Mouse (Mus musculus) kidney, embryonic 14.5 days (tissue): ENCODE measurements around the gene Xkr7. TPM values are rescaled to one million over a fixed set of nuclear protein-coding genes. Genes with fewer than 3 reads are reported as not detected.

ENCODE experiments used
- ATAC-seq: fragments of 200-750 bp; cut with Nextera tagmentation; 2 replicates; pipeline ENCODE4 v1.8.0; 2017; ENCODE audit warnings: moderate number of reproducible peaks, mild to moderate bottlenecking, moderate TSS enrichment, moderate library complexity; ENCODE audit not compliant: low FRiP score, low TSS enrichment
- H3K27ac ChIP-seq: fragments of 300-500 bp; sonication (generic); 2 replicates; pipeline ENCODE4 v1.5.1; 2014; ENCODE audit warnings: low read depth, mild to moderate bottlenecking, low read length, moderate library complexity, mixed read lengths
- H3K27me3 ChIP-seq: fragments of 300-500 bp; sonication (generic); 2 replicates; pipeline ENCODE4 v1.6.1; 2014; ENCODE audit warnings: mild to moderate bottlenecking, low read length; ENCODE audit not compliant: control insufficient read depth, insufficient read depth
- H3K36me3 ChIP-seq: fragments of 300-500 bp; sonication (generic); 2 replicates; pipeline ENCODE4 v1.6.1; 2014; ENCODE audit warnings: low read length, mixed read lengths; ENCODE audit not compliant: control insufficient read depth, insufficient read depth
- H3K4me1 ChIP-seq: fragments of 300-500 bp; sonication (generic); 2 replicates; pipeline ENCODE4 v1.6.1; 2014; ENCODE audit warnings: low read length, mixed read lengths; ENCODE audit not compliant: control insufficient read depth, insufficient read depth
- H3K4me2 ChIP-seq: fragments of 300-500 bp; sonication (generic); replicated peaks from 2 replicates; pipeline ENCODE4 v1.6.1; 2014; ENCODE audit warnings: low read depth, mild to moderate bottlenecking, low read length
- H3K4me3 ChIP-seq: fragments of 300-500 bp; sonication (generic); 2 replicates; pipeline ENCODE4 v1.5.1; 2014; ENCODE audit warnings: mild to moderate bottlenecking, low read length
- H3K9ac ChIP-seq: fragments of 300-500 bp; sonication (generic); 2 replicates; pipeline ENCODE4 v1.6.1; 2014; ENCODE audit warnings: low read depth, mild to moderate bottlenecking, low read length, moderate library complexity
- H3K9me3 ChIP-seq: fragments of 300-500 bp; sonication (generic); 2 replicates; pipeline ENCODE4 v1.6.1; 2016; ENCODE audit warnings: low read length; ENCODE audit not compliant: control insufficient read depth
- WGBS: fragments of 180-500 bp; shearing (Covaris S2); extraction: QIAGEN DNeasy Blood & Tissue Kit; methylation state at CpG from one replicate; pipeline ENCODE4 v1.1.7; 2014; 5-methylcytosine and 5-hydroxymethylcytosine counted together
- polyA plus RNA-seq: library from polyadenylated mRNA; unstranded; fragments of >200 nt; fragmentation: Nextera tagmentation; extraction: Ambion mirVana; gene quantifications from 2 replicates; pipeline ENCODE4 v1.2.1, GENCODE M21; 2014

Xkr7 gene
- polyA plus RNA-seq, 1 experiment from 2014 or later, result not detected

- no peaks in the 10 kb centered on the region for H3K4me1 ChIP-seq
- no peaks in the 10 kb centered on the region for H3K36me3 ChIP-seq
- no peak overlapping the region for H3K4me3 ChIP-seq
- no peak overlapping the region for H3K4me2 ChIP-seq
- H3K9me3 ChIP-seq, result no peaks in the 10 kb centered on the region
- WGBS, result 93% methylated on average over 10 of the region's 10 CpGs
- ATAC-seq, result no peak
- no peaks in the 10 kb centered on the region for H3K27me3 ChIP-seq
- H3K9ac ChIP-seq, result no peak overlapping the region
- no peak overlapping the region for H3K27ac ChIP-seq
Measured at GRCm38 (mm10) chr2:153087091-153087490, 55.4 kb downstream of the Xkr7 start.

- no peak for ATAC-seq
- 60% methylated on average over 2 of the region's 2 CpGs for WGBS
- Histone ChIP-seq H3K36me3 (no peaks in the 10 kb centered on the region), H3K4me3 (no peak overlapping the region), H3K27ac (no peak overlapping the region), H3K9ac (no peak overlapping the region), H3K4me1 (no peaks in the 10 kb centered on the region), H3K27me3 (no peaks in the 10 kb centered on the region), H3K4me2 (no peak overlapping the region), H3K9me3 (no peaks in the 10 kb centered on the region)
Measured at GRCm38 (mm10) chr2:153089316-153089715, 57.7 kb downstream of the Xkr7 start.

- 33% methylated on average over 10 of the region's 10 CpGs for WGBS
- H3K9me3 ChIP-seq, result no peaks in the 10 kb centered on the region
- no peaks in the 10 kb centered on the region for H3K4me1 ChIP-seq
- no peak overlapping the region for H3K27ac ChIP-seq
- no peak overlapping the region for H3K4me3 ChIP-seq
- H3K27me3 ChIP-seq, result no peaks in the 10 kb centered on the region
- H3K9ac ChIP-seq, result no peak overlapping the region
- ATAC-seq, result no peak
- H3K4me2 ChIP-seq, result no peak overlapping the region
- no peaks in the 10 kb centered on the region for H3K36me3 ChIP-seq
Measured at GRCm38 (mm10) chr2:153090551-153091165, 59.0 kb downstream of the Xkr7 start.

Other genes starting within 250 kb of the Xkr7 start
- 66.9 and 96.1 TPM in 2 replicates for gene Bcl2l1, start 200.1 kb upstream of the Xkr7 start, polyA plus RNA-seq
- gene Tpx2, start 183.9 kb upstream of the Xkr7 start, polyA plus RNA-seq, result 107 and 124 TPM in 2 replicates
- gene Mylk2, start 120.5 kb upstream of the Xkr7 start, polyA plus RNA-seq, result 0.13 TPM in 1 of 2 replicates, not detected in the other
- 4.4 and 4.8 TPM in 2 replicates for gene Foxs1, start 98.6 kb upstream of the Xkr7 start, polyA plus RNA-seq
- gene Dusp15, start 80.2 kb upstream of the Xkr7 start, polyA plus RNA-seq, result 2.3 and 2.5 TPM in 2 replicates
- gene Ttll9, start 69.4 kb upstream of the Xkr7 start, polyA plus RNA-seq, result 1.1 and 1.2 TPM in 2 replicates
- gene Pdrg1, start 16.4 kb upstream of the Xkr7 start, polyA plus RNA-seq, result 58.2 and 79.8 TPM in 2 replicates
- 4.2 and 4.4 TPM in 2 replicates for gene Ccm2l, start 34.1 kb downstream of the Xkr7 start, polyA plus RNA-seq
- 3.9 and 4.8 TPM in 2 replicates for gene Hck, start 76.6 kb downstream of the Xkr7 start, polyA plus RNA-seq
- gene Tm9sf4, start 129.5 kb downstream of the Xkr7 start, polyA plus RNA-seq, result 71.1 and 99.4 TPM in 2 replicates
- 5.4 and 9.6 TPM in 2 replicates for gene Tspyl3, start 193.6 kb downstream of the Xkr7 start, polyA plus RNA-seq
- gene Plagl2, start 209.6 kb downstream of the Xkr7 start, polyA plus RNA-seq, result 17.6 and 26.2 TPM in 2 replicates
- gene Pofut1, start 209.7 kb downstream of the Xkr7 start, polyA plus RNA-seq, result 9.0 and 10.5 TPM in 2 replicates